Mouse (Mus musculus) right cerebral cortex, adult 18-20 months (tissue): ENCODE measurements at regions not wholly inside any gene's neighbourhood (a gene's known extent, or its start where the extent isn't known, plus 50 kb on each side); places are given as distances from the start of the nearest gene placed in this dataset.

Experiments
- DNase-seq: peaks from one replicate; pipeline ENCODE4 v3.0.0; 2022; ENCODE audit warnings: mixed read lengths

DNA sequence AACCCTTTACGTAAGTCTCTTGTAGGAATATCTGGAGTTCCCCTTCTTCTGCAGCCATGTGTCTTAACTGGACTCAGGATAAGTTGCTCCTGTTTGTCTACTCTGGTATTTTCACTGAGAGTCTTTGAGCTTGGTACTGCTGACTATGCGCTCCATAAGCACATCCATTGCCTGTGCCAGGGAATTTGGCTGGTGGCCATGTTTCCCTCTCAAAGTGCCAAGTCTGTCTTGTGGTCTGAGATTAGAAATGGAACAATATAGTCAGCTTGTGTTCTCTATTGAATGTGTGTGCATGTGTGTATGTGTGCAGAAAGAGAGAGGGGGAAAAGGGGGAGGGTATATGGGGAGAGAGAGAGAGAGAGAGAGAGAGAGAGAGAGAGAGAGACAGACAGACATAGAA lies 263.7 kb downstream of the Olfm4 start:
- peak; percentile 79 for DNase-seq

DNA sequence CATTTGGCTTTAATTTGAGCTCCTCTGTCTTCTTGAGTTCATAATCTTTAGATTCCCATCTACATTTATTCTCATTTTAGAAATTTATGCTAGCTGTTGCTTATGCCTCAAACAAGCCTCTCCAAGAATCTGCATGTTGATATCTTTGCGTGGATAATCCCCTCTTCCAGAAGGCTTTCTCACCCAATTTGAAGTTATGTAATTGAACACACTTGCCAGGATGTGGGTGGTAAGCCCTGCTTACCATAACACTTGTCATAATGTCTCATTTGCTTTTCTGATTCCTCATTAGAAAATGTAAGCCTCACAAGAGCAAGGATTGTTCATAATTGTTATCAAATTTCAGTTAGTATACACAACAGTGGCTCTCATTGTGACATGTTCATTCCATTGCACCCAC lies 266.0 kb downstream of the Olfm4 start:
- DNase-seq: peak; percentile 51

DNA sequence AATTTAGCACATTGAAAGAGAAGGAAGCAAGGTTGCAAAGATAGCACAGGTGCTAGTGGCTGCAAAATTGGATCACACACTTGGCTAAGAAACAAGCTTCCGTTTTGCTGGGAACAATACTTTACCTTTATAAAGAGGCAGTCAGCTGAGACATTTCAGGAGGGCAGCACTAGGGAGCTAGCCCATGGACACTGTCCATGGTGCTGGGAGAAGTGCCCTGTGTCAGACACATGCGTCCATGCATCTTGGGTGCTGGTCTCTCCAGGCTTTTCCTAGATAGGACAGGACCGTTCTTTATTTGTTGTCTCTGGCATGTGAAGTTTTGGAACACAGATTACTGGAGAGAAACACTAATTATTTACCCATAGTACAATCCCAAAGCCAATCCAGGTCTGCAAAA lies 273.2 kb downstream of the Olfm4 start:
- no peak for DNase-seq

DNA sequence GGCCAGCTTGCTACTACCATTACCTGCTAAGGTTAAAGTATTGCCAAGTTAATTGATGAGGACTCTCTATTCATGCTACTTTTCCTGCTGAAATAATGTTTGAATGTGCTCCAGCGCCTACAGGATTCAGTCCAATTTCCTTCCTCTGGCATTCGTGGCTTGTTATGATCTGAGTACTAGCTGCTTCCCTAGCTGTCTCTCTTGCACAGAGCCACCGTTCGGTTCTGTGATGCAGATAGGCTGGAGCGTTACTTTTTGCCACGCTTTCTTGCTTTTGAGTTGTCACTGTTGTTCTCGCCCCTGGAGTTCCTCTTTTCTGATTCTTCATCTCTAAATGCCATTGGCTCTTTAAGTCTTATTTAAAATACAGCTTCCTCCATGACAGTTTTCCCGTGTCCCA lies 279.3 kb downstream of the Olfm4 start:
- DNase-seq: peak; percentile 29

DNA sequence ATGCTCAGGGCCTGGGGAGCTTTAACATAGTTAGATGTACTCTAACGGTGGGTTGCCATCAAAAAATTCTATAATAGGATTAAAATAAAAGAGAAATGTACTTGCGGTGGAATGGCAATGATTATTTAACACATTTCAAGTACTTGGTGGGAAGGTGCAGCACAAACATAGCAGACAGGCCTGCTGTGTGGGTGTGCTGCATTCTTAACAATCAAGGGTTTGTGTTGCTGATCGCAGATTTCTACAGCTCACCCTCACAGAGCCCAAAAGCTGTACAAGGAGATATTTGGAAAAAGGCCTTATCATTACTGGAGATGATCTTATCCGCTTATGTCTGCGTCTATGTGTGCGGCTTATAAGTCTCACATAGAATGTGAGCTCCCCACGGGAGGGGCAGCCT lies 281.2 kb downstream of the Olfm4 start:
- DNase-seq: peak; percentile 53

DNA sequence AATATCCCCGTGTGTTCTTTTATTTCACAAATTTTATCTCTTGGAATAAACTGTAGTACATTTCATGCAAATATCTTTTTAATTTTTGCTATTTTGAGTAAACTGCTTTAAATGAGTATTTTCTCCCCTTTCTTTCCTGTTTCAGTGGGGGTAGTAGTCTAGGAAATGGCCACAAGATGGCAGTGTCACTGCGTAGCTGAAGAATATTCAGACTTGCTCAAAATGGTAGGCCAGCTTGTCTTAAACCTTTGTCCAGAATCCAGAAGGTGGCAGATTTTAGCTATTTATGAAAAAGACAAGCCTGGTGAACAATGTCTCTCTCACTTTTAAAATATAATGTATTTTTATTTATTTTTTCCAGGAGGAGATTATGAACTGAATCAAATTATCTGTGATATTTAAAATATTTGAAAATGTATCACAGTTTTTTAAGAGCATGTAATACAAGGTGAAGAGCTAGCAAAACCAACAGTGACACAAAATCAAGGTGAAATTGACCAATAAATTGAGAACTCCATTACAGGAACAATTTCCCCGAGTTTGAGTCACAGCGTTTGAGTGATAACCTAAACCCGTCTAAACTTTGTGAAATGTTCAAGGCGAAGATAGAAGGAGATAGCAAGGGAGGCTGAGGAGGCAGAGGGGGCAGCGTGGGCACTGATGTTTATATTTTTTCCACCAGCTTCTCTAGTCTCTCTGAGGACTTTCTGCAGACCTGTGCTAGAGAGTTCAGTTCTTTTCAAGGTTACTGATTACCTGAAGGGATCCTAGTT lies 285.5 kb downstream of the Olfm4 start:
- DNase-seq: peak; percentile 79

DNA sequence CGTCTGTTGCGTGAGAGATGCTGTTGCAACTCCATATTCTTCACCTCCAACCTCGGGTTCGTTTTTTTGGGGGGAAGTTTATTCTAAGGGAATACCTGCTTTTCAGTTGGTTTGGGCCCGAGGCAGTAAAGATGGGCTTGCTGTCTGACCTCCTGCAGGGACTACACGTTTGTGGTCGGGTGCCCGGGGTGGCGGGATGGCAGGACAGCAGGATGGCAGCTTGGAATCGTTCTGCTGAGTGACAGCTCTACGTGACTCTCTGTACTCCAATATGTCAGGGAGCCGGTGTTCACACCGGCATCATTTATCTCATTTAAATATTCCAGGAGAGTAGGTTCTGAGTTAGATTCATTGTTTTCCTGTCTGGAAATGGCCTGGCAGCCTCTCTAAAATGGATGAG lies 286.2 kb downstream of the Olfm4 start:
- no peak for DNase-seq

DNA sequence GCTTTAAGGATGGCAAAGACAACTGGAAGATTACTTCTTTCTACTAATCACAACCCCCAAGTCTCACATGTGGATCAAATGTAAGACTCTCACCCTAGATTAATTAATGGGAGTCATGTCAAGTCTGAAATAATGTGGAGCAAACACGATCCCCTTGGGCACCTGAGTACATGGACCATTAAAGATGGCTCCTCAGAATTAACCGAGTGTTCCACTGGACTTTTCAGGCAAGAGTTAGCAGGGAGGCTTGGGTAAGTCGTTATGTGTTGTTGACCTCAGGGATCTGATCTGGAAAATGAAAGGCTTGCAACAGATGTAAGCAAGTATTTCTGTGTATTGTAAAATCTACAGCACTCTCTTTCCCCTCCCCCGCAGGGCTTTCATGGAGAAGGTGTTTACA lies 296.3 kb downstream of the Olfm4 start:
- DNase-seq: no peak

DNA sequence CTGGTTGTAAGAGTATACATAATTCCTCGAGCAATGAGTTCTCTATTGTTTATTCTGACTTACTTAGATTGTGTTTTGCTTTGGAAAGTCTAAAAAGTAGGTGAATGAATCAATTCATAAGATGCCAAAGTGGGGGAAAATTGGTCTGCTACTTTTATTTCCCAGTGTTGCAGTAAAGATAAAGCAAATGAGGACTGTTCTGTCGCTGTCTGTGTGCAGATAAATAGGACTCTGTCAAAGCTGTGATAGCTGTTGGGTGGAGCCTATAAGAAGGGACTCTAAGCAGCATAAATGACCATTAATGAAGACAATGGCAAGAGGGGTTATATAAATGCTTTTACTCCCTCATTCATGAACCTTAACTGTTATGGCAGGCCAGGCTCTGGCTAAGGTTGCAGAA lies 299.8 kb downstream of the Olfm4 start:
- DNase-seq: no peak

DNA sequence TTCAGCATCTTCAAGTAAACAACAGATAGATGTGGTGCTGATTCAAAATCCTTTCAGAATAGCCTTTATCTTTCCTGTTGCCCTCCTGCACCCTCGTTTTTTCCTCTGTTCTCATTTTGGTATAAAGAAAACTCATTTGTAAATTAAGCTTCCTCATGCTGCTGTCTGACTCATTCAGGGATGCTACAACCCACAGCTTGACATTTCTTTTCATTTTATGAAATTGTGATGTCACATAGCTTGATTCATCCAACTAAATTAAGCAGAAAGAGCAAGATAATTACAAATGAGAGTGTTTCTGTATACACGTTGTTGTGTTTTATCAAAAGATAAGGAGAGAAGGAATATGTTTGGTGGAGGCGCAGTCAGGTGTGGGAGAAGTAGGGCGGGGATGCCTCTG lies 307.5 kb downstream of the Olfm4 start:
- no peak for DNase-seq

DNA sequence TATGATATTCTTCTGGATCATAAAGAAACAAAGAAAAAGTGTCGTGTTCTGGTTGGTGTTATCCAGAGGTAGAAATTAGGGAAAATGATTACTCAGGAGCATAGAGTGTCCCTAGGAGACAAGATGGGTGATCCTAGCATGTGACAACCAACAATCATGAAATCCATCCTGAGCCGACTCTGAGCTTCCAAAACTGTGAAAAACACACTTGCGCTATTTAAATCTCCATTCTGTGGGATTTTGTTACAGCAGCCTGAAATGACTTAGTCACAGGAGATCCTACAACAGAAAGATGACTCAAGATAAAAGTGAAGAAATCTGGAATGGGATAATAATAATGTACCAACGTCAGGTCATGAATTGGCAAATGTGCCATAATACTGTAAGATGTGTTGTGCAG lies 309.5 kb downstream of the Olfm4 start:
- DNase-seq: no peak

DNA sequence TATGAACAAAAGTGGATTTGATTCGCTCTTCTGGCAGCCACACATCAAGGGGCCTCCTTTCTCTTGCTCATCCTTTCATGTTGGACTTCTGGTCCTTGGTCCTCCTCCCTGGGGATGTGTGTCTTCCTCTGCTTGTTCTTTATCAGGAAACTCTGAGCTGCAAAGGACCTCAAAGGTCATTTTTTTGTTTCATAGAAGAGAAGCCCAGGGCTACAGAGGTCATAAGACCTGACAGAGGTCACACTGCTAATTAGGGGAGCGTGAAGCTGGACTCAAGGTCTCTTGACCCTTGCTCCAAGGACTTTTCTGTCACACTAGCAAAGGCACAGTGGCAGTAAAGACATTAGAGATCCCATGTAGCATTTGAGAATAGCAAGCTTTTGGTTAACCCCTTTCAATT lies 345.8 kb downstream of the Olfm4 start:
- DNase-seq: no peak

DNA sequence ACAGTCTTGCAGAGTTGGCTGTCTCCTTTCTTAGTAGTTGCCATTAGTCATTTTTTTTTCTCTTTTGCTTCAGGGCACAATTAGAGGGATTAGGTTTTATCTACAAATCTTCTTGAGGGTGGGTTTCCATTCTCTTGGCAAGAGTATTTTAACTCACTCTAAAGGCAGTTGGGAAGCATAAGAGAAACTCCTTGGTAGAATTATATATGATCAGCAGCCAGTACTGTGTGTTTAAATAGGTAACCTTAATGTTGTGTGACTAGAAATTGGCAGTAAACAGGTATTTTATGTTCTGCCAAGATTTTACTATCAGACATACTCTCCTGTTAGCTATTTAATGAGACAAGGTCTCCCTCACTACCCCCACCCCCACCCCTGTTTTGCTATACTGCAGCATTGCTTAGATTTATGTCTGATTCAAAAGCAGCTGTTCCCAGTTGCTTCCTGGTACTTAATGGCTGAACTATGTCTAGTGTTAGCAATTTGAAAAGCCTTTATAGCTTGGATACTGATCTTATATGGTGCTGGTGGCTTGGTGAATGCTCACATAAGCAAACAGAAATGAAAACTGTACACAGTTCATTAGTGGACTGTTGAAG lies 378.2 kb downstream of the Olfm4 start:
- DNase-seq: no peak

DNA sequence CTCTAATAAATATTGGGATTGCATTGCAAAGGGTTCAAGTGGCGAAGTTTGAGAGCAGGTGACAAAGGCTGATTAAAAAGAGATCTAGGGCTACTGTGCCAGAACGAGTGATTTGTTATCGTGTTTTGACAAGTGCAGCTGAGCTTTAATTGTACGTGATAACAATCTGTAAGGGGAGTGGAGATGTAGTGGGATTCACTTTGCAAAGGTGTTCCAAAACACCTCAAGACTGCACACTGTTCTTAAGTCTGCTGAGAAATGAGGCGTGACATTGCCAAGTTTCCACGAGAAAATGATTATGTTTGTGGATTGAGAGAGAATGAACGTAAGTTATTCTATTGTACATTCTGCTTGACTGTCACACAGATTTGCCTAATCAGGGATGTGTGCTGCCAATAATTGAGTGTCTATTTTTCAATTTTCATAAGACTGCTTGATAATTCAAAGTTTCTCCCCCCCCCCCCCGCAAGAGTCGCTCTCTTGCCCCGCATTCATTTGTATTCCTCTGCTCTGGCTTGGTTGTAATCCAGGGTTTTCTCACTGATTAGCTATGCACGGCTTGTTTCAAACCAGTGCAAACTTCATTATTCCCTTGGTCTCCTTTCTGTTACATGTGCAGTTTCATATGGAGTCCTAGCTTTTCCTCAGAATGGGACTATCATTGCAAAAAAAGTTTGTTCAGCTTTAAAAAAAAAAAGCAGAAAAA lies 385.7 kb downstream of the Olfm4 start:
- no peak for DNase-seq

DNA sequence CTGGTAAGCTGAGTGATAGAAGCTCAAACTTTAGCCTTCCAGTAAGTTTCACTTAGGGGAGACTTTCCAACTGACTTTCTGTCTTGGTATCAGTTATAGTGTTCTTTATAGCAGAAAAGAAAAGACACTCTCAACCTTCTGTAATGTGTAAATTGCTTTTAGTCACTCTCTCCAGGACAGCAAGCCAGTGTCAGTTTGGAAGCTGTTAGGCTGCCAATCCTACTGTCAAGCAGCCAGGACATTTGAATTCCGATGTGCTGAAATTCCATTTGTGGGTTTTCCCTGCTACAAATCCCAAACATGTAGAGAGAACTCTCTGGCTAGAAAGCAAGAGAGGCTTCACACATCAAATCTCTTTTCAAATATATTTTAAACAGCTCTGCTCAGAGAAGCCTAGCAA lies 390.4 kb downstream of the Olfm4 start:
- no peak for DNase-seq

DNA sequence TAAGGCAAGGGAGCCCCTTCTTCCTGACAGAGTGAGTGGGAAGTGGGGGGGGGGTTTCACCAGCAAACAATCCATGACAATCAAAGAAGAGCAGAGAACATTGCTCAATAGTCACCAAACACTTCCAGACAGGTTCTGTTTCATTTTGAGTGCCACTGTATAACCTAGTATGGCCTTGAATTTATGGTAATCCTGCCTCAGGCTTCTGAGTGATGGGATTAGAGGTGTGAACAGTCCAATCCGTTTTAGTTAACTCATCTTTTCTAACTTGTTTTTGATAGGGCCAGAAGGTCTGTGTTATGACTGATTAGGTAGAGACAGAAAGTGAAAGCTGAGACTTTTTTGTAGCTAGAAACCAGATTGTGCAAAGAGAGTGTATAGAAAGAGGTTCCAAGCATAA lies 393.2 kb downstream of the Olfm4 start:
- DNase-seq: no peak

DNA sequence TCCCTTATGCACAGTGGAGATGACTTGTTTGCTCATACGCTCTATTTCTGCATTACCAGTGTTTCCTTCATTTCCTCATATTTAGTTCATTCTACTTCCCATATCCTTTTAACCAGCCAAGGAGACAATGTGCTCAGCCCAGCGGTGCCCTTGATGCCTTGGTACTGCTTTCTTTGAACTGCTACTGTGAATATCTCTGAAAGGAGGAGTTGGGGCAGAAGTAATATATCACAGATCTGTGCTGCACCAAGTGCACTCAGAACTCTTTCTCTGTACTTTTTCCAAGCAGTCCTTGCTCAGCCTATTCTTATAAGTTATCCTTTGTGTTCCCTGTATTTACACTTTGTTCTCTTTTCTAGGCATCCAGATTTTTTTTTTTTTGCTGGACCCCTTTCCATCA lies 407.5 kb downstream of the Olfm4 start:
- DNase-seq: no peak

DNA sequence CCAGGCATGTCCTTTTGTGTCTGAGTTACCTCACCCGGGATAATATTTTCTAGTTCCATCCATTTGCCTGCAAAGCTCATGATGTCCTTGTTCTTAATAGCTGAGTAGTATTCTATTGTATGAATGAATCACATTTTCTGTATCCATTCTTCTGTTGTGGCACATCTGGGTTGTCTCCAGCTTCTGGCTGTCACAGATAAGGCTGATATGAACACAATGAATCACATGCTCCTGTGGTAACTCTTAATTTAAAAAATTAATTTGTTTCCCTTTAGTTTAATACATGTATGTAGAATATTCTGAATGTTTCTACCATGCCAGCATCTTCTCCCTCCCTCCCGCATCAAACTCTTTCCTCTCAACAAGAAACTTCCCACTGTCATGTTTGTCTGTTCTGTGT lies 424.4 kb downstream of the Olfm4 start:
- DNase-seq: no peak

DNA sequence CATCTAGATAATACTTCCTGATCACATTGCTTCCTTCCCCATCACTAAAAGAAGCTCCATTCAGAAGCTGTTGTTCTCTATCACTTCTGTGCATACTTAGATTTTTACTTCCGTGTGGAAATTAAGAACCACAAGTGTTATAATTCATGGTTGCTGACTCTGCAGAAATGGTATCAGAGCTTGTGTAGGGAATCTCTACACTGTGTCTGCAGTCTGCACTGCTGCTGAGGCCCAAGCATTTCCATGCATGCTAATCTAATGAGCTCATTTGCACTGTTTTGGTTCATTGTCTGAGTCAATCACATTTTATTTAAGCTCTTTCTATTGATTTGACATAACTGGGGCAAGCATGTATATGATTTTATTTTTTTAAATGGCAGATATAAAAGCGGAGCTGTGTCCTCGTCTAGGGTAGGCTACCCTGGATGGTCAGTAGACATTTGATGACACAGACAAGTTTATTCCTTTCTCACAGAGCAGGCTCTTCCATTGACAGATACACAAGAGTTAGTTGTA lies 435.0 kb downstream of the Olfm4 start:
- no peak for DNase-seq

DNA sequence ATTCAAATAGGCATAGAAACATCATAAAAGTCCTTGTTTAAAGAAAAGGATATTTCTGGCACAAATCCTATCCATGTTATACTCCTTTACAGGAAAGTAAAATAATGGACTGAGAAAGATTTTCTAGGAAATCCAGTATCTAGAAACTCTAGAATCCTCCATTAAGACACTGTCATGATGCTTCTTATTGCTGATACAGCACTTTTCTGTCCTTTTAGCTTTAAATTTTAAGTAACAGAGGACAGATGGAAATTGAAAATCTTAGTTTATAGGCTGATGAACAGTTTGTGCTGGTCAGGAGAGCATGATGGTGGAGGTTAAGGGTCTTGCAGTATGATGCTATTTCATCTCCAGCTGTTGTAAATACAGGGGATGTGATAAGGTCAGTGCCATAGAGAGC lies 459.9 kb downstream of the Olfm4 start:
- no peak for DNase-seq

DNA sequence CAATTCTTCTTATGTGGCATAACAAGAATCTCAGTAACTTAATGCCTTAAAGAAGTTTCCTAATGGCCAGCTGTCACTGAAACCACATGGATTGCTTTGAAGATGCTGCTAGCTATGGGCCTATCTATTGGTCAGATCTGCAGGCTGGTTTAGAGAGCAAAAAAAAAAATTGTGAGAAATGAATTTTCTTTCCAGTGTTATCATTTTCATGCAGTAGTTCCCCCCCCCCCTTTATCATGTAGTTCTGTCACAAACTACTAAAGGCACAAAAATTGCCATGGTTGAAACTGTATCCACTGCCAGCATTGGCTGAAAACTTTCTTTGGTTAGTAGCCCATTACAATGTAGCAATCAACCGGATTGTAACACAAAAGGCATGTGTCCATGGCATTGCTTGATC lies 487.6 kb downstream of the Olfm4 start:
- no peak for DNase-seq

DNA sequence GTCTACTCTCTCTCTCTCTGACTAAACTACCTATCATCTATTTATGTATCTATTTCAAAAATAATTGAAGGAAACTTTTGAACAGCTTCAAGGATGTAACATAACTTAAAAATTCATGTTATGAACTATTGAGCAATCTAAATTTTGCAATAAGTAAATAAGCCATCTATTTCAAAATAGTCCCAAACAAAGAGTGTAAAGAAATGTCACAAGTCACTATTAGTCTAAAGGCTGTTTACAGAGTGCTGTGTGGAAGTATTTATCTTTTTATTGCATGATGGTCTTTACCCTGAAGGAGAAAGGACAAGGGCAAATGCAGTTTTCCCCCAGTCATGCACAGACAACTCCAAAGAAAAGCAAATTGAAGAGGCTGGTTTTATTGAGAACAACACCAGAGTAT lies 496.0 kb downstream of the Olfm4 start:
- DNase-seq: no peak

DNA sequence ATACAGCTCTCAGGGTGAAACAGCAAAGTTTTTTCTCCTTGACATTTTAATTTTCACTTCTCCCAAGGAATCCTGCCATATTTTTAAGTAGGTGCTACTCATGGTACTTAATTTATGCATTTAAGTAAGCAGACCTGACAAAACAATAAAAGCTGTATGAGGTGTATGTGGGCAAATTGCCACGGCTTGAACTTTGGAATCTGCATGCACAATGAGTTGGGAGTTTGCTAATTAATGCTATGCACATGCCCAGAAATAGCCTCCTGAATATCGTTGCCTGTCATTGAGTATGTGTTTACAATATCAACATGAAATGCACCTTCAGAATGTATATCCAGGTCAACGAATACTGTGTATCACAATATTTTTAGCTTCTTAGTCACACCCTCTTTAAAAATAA lies 498.9 kb downstream of the Olfm4 start:
- no peak for DNase-seq

DNA sequence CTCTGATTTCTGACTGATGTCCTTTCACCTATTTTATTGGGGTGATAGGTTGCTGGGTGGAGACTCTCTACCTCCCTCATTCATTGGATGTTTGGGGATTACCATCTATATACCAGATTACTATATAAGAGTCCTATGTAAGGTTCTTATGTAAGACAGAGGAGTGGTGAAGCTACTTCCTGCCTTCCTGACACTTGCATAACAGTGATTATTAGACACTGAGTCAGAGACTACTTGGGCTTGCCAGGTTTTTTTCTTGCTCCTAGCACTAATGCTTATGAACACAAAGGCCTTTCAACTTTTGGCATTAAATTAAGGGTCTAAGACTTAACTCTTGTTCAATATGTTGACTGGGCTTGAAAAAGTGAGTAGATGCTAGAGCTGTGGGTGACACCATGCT lies 500.4 kb downstream of the Olfm4 start:
- DNase-seq: no peak
